Mouse (Mus musculus) liver, adult 2 months (tissue): ENCODE data around the gene Xxylt1. TPM values are rescaled to one million over a fixed set of nuclear protein-coding genes. Genes with fewer than 3 reads are reported as not detected.

Experiments used
- DNase-seq: peaks from one replicate; pipeline ENCODE4 v3.0.0-alpha.2; 2011; ENCODE audit warnings: low read depth, low spot score; ENCODE audit errors: extremely low read depth
- H3K27ac ChIP-seq: fragments of 200-500 bp; replicated peaks from 2 replicates; pipeline ENCODE4 v1.5.1; 2012; ENCODE audit warnings: low read depth, mild to moderate bottlenecking, control low read depth, inconsistent platforms, low read length; ENCODE audit not compliant: insufficient read depth
- H3K27me3 ChIP-seq: fragments of 200-500 bp; 2 replicates; pipeline ENCODE4 v1.6.1; 2012; ENCODE audit warnings: mild to moderate bottlenecking, moderate library complexity, low read length, inconsistent platforms; ENCODE audit not compliant: control insufficient read depth, insufficient read depth
- H3K36me3 ChIP-seq: fragments of 200-500 bp; 2 replicates; pipeline ENCODE4 v1.6.1; 2012; ENCODE audit warnings: low read length, inconsistent platforms; ENCODE audit not compliant: control insufficient read depth, insufficient read depth
- H3K4me1 ChIP-seq: fragments of 200-500 bp; 2 replicates; pipeline ENCODE4 v1.6.1; 2011; ENCODE audit warnings: low read length; ENCODE audit not compliant: control insufficient read depth, insufficient read depth
- H3K4me3 ChIP-seq: fragments of 200-500 bp; 2 replicates; pipeline ENCODE4 v1.5.1; 2011; ENCODE audit warnings: low read depth, mild to moderate bottlenecking, control low read depth, low read length, moderate library complexity; ENCODE audit not compliant: insufficient read depth
- H3K79me2 ChIP-seq: fragments of 200-500 bp; 2 replicates; pipeline ENCODE4 v1.6.1; 2012; ENCODE audit warnings: inconsistent platforms, mild to moderate bottlenecking, low read length, moderate library complexity; ENCODE audit not compliant: control insufficient read depth, insufficient read depth
- H3K9ac ChIP-seq: fragments of 200-500 bp; 2 replicates; pipeline ENCODE4 v1.6.1; 2012; ENCODE audit warnings: low read depth, mild to moderate bottlenecking, control low read depth, inconsistent platforms, low read length
- CTCF ChIP-seq: fragments of 200-500 bp; IDR thresholded peaks from 2 replicates; pipeline ENCODE4 v1.5.1; 2011; ENCODE audit warnings: low read depth, low read length, control low read depth
- POLR2A ChIP-seq: fragments of 200-500 bp; IDR thresholded peaks from 2 replicates; pipeline ENCODE4 v1.6.1; 2011; ENCODE audit warnings: low read length, control low read depth; ENCODE audit not compliant: insufficient read depth; ENCODE audit errors: extremely low read depth
- WGBS: fragments of 180-500 bp; shearing (Covaris S2); methylation state at CpG from one replicate; pipeline ENCODE4 v1.1.7; 2018; 5-methylcytosine and 5-hydroxymethylcytosine counted together
- polyA plus RNA-seq: library from polyadenylated mRNA; depleted of rRNA; stranded (reverse); fragments of >200 nt; gene quantifications from 2 replicates; pipeline ENCODE4 v1.2.3, GENCODE M21; 2012
- total RNA-seq: library from RNA; depleted of rRNA; stranded (reverse); fragments of >200 nt; gene quantifications from 2 replicates; pipeline ENCODE4 v1.2.3, GENCODE M21; 2014

Xxylt1 gene
- total and polyA plus RNA-seq, 2 experiments = 1.1 to 2.1 TPM

- no peaks in the 10 kb centered on the region for H3K27me3 ChIP-seq
- WGBS = 83% methylated on average over 7 of the region's 7 CpGs
- no peaks in the 10 kb centered on the region for H3K36me3 ChIP-seq
- H3K4me3 ChIP-seq = no peak overlapping the region
- no peak overlapping the region for H3K9ac ChIP-seq
- H3K79me2 ChIP-seq = no peaks in the 10 kb centered on the region; the same call in 1 of the 2 replicates
- H3K4me1 ChIP-seq = peaks cover 13% of the 10 kb centered on the region
- TF ChIP-seq CTCF (no peak), POLR2A (no peak)
- H3K27ac ChIP-seq = no peak overlapping the region
- no peak for DNase-seq
These were observed 86.9 kb downstream of the Xxylt1 start for GRCm38 (mm10) chr16:30994296-30994695.

GRCm38 (mm10) chr16:30992568-30992967 lies 88.7 kb downstream of the Xxylt1 start:
- Histone ChIP-seq H3K27ac (no peak overlapping the region), H3K79me2 (no peaks in the 10 kb centered on the region; the same call in 1 of the 2 replicates), H3K27me3 (no peaks in the 10 kb centered on the region), H3K4me3 (no peak overlapping the region), H3K36me3 (no peaks in the 10 kb centered on the region), H3K4me1 (peaks cover 10% of the 10 kb centered on the region), H3K9ac (no peak overlapping the region)
- DNase-seq = no peak
- TF ChIP-seq POLR2A = no peak
- TF ChIP-seq CTCF = no peak
- 79% methylated on average over 5 of the region's 5 CpGs for WGBS

- TF ChIP-seq POLR2A (no peak), CTCF (no peak)
- no peaks in the 10 kb centered on the region for H3K27me3 ChIP-seq
- no peaks in the 10 kb centered on the region for H3K36me3 ChIP-seq
- 87% methylated on average over 2 of the region's 2 CpGs for WGBS
- peaks cover 9% of the 10 kb centered on the region for H3K4me1 ChIP-seq
- no peak overlapping the region for H3K9ac ChIP-seq
- no peak overlapping the region for H3K27ac ChIP-seq
- H3K79me2 ChIP-seq = no peaks in the 10 kb centered on the region; the same call in 1 of the 2 replicates
- no peak for DNase-seq
- H3K4me3 ChIP-seq = no peak overlapping the region
These were observed 90.6 kb downstream of the Xxylt1 start for GRCm38 (mm10) chr16:30990661-30991060.

- 48% methylated on average over 6 of the region's 6 CpGs for WGBS
- no peak overlapping the region for H3K9ac ChIP-seq
- H3K4me1 ChIP-seq = peaks cover 6% of the 10 kb centered on the region
- no peak overlapping the region for H3K4me3 ChIP-seq
- H3K27me3 ChIP-seq = no peaks in the 10 kb centered on the region
- DNase-seq = peak; percentile 96
- H3K79me2 ChIP-seq = no peaks in the 10 kb centered on the region
- no peak overlapping the region for H3K27ac ChIP-seq
- no peak for TF ChIP-seq POLR2A
- no peak for TF ChIP-seq CTCF
- no peaks in the 10 kb centered on the region for H3K36me3 ChIP-seq
These were observed 93.0 kb downstream of the Xxylt1 start for GRCm38 (mm10) chr16:30988225-30988624.

GRCm38 (mm10) chr16:30987684-30988083 lies 93.5 kb downstream of the Xxylt1 start:
- no peak for DNase-seq
- Histone ChIP-seq H3K4me1 (peaks cover 7% of the 10 kb centered on the region), H3K36me3 (no peaks in the 10 kb centered on the region), H3K79me2 (no peaks in the 10 kb centered on the region), H3K27ac (no peak overlapping the region), H3K9ac (no peak overlapping the region), H3K27me3 (no peaks in the 10 kb centered on the region), H3K4me3 (no peak overlapping the region)
- 95% methylated on average over 6 of the region's 6 CpGs for WGBS
- no peak for TF ChIP-seq POLR2A
- TF ChIP-seq CTCF = no peak

GRCm38 (mm10) chr16:30984826-30985545 lies 96.2 kb downstream of the Xxylt1 start:
- DNase-seq = no peak
- H3K27me3 ChIP-seq = no peaks in the 10 kb centered on the region
- no peak for TF ChIP-seq CTCF
- TF ChIP-seq POLR2A = no peak
- no peaks in the 10 kb centered on the region for H3K36me3 ChIP-seq
- no peak overlapping the region for H3K27ac ChIP-seq
- H3K9ac ChIP-seq = no peak overlapping the region
- peaks cover 11% of the 10 kb centered on the region for H3K4me1 ChIP-seq
- WGBS = 89% methylated on average over 17 of the region's 17 CpGs
- H3K4me3 ChIP-seq = no peak overlapping the region
- H3K79me2 ChIP-seq = no peaks in the 10 kb centered on the region
